Mouse (Mus musculus) limb, embryonic 15.5 days (tissue): ENCODE results near the gene Igf2bp3. TPM values are rescaled to one million over a fixed set of nuclear protein-coding genes. Genes with fewer than 3 reads are reported as not detected.

ENCODE experiments used
- ATAC-seq: fragments of 200-750 bp; cut with Nextera tagmentation; 2 replicates; pipeline ENCODE4 v1.8.0; 2017; ENCODE audit warnings: low read depth, moderate TSS enrichment; ENCODE audit not compliant: insufficient number of reproducible peaks, low FRiP score, low TSS enrichment
- H3K27ac ChIP-seq: fragments of 300-500 bp; sonication (generic); 2 replicates; pipeline ENCODE4 v1.5.1; 2015; ENCODE audit warnings: moderate library complexity, mild to moderate bottlenecking, inconsistent platforms
- H3K27me3 ChIP-seq: fragments of 300-500 bp; sonication (generic); 2 replicates; pipeline ENCODE4 v1.6.1; 2015; ENCODE audit warnings: inconsistent platforms
- H3K36me3 ChIP-seq: fragments of 300-500 bp; sonication (generic); 2 replicates; pipeline ENCODE4 v1.6.1; 2015; ENCODE audit warnings: inconsistent platforms
- H3K4me1 ChIP-seq: fragments of 300-500 bp; sonication (generic); 2 replicates; pipeline ENCODE4 v1.6.1; 2015; ENCODE audit warnings: inconsistent platforms
- H3K4me2 ChIP-seq: fragments of 300-500 bp; sonication (generic); 2 replicates; pipeline ENCODE4 v1.6.1; 2015; ENCODE audit warnings: mild to moderate bottlenecking, inconsistent platforms
- H3K4me3 ChIP-seq: fragments of 300-500 bp; sonication (generic); 2 replicates; pipeline ENCODE4 v1.5.1; 2015; ENCODE audit warnings: mild to moderate bottlenecking, inconsistent platforms
- H3K9ac ChIP-seq: fragments of 300-500 bp; sonication (generic); 2 replicates; pipeline ENCODE4 v1.6.1; 2015; ENCODE audit warnings: inconsistent platforms
- H3K9me3 ChIP-seq: fragments of 300-500 bp; sonication (generic); 2 replicates; pipeline ENCODE4 v1.6.1; 2016; ENCODE audit warnings: inconsistent platforms
- WGBS: fragments of 180-500 bp; shearing (Covaris S2); methylation state at CpG from one replicate; pipeline ENCODE4 v1.1.7; 2015; 5-methylcytosine and 5-hydroxymethylcytosine counted together
- polyA plus RNA-seq: library from polyadenylated mRNA; unstranded; fragments of >200 nt; fragmentation: Nextera tagmentation; extraction: Ambion mirVana; gene quantifications from 2 replicates; pipeline ENCODE4 v1.2.1, GENCODE M21; 2015

Gene Igf2bp3
- polyA plus RNA-seq, 1 experiment from 2014 or later = 45.9 TPM

DNA sequence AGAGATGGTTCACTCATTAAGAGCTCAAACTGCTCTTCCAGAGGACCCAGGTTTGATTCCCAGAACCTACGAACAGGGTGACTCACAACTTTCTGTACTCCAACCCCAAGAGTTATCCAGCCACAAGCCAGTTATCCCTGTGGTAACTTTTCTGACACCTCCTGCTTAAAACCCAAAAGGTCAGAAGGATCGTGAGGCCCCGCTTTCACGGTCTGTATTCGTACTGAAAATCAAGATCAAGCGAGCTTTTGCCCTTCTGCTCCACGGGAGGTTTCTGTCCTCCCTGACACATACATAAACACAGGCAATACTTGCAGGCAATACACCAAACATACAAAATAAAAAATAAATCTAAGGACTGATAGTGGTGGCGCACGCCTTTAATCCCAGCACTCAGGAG, 21.6 kb upstream of the Igf2bp3 start:
- Histone ChIP-seq H3K9ac (no peak overlapping the region), H3K27me3 (no peaks in the 10 kb centered on the region), H3K4me2 (no peak overlapping the region), H3K36me3 (peaks cover 2% of the 10 kb centered on the region; the same call in 1 of the 2 replicates), H3K27ac (no peak overlapping the region), H3K9me3 (no peaks in the 10 kb centered on the region), H3K4me3 (no peak overlapping the region), H3K4me1 (no peaks in the 10 kb centered on the region)
- ATAC-seq = peak; percentile 99
- 63% methylated on average over 9 of the region's 9 CpGs for WGBS

DNA sequence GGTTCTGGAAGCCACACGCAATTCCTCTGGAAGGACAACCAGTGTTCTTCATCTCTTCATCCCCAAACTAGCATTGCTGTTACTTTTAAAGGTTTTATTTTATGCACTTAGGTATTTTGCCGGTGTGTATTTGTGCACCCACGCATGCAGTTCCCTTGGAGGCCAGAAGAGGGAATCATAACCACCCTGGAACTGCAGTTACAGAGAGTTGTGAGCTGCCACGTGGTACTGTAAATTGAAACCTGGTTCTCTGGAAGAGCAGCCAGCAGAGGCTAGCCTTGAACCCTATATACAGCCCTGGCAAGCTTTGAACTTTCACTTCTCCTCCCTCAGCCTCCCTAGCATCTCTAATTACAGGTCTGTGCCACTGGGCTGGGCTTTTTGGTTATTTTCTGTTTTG, 18.6 kb upstream of the Igf2bp3 start:
- Histone ChIP-seq H3K27ac (no peak overlapping the region), H3K9me3 (no peaks in the 10 kb centered on the region), H3K4me2 (no peak overlapping the region), H3K9ac (no peak overlapping the region), H3K4me1 (no peaks in the 10 kb centered on the region), H3K27me3 (no peaks in the 10 kb centered on the region), H3K4me3 (no peak overlapping the region), H3K36me3 (no peaks in the 10 kb centered on the region)
- ATAC-seq = no peak
- 59% methylated on average over 4 of the region's 4 CpGs for WGBS

DNA sequence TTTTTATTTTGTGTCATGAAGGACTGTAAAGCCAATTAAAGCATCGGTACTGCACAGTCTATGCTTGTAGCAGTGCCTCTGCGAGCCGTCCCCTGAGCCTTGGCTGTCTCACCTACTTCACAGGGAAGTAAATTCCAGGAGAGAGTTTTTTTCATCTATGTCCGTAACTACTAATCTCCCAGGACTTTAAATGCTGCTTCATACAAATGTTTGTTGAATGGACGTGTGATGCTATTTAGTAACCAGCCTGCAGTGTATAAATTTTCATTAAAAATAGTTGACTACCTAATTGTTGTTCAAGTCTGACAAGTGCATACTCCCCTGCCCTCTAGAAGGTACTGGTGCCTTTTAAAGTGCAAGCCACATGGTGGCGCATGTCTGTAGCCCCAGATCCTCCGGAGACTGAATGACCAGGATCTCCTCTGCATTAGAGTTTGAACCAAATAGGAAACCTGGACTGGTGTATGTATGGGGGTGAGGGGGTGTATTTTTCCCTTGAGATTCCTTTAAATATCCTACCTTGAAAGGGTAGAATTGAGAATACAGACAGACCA, 13.4 kb upstream of the Igf2bp3 start:
- H3K27me3 ChIP-seq = no peaks in the 10 kb centered on the region
- H3K9me3 ChIP-seq = no peaks in the 10 kb centered on the region
- no peak overlapping the region for H3K4me2 ChIP-seq
- WGBS = 7% methylated on average over 7 of the region's 7 CpGs
- H3K27ac ChIP-seq = no peak overlapping the region
- H3K9ac ChIP-seq = no peak overlapping the region
- H3K36me3 ChIP-seq = no peaks in the 10 kb centered on the region
- peaks cover 4% of the 10 kb centered on the region; the same call in 1 of the 2 replicates for H3K4me1 ChIP-seq
- ATAC-seq = no peak
- H3K4me3 ChIP-seq = no peak overlapping the region

DNA sequence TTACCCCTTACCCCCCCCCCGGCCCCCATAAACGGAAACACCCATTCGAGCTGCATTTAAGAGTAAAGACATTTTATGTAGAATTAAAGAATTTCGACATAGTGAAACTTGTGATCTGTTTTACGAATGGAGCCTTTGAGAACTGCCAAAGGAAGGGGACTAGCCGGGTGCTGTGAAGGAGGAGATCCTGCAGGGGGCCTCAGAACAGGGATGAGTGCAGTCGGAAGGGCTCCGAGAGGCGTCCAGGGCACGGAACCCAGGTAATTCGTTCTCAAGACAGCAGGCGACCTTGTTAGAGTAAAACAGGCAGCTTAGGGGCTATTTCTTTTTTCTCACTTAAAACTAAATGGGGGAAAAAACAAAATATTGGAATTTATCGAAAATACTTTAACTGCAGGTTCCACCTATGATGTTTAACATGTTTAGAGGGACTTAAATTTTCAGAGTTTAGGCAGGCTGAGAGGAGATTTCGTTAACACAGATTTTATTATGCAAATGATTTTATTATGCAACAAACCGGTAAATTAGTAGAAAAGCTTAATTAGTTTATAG, 12.5 kb upstream of the Igf2bp3 start:
- no peak for ATAC-seq
- H3K27me3 ChIP-seq = no peaks in the 10 kb centered on the region
- peak overlapping the region; percentile 29; the same call in 1 of the 2 replicates for H3K4me2 ChIP-seq
- peaks cover 4% of the 10 kb centered on the region; the same call in 1 of the 2 replicates for H3K4me1 ChIP-seq
- H3K36me3 ChIP-seq = no peaks in the 10 kb centered on the region
- 0 out of 2 replicates have a peak overlapping the region, but pooled peaks have one; percentile 8 for H3K4me3 ChIP-seq
- H3K9ac ChIP-seq = no peak overlapping the region
- H3K27ac ChIP-seq = no peak overlapping the region
- no peaks in the 10 kb centered on the region for H3K9me3 ChIP-seq
- WGBS = 6% methylated on average over 15 of the region's 15 CpGs

DNA sequence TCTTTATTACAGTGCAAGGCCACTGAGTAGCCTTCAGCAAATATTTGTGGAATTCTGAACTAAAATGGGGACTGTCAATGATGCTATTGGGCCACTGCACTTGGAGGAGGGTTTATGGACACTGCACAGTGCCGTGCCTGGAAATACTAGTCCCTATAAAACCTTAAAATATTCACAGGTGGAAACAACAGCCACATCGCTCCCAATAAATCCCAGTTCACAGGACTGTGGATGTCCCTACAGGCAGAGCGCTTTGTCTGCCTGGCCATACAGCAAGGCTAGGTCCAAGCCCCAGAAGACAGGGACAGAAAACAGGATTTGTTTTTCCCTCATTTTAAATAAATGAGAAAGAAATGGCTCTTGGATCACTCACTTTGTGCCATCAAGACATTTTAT, 11.0 kb upstream of the Igf2bp3 start:
- no peak overlapping the region for H3K4me3 ChIP-seq
- no peak overlapping the region for H3K9ac ChIP-seq
- H3K27ac ChIP-seq = no peak overlapping the region
- 49% methylated on average over 3 of the region's 3 CpGs for WGBS
- no peak for ATAC-seq
- H3K9me3 ChIP-seq = no peaks in the 10 kb centered on the region
- no peaks in the 10 kb centered on the region for H3K27me3 ChIP-seq
- no peak overlapping the region for H3K4me2 ChIP-seq
- peaks cover 4% of the 10 kb centered on the region; the same call in 1 of the 2 replicates for H3K4me1 ChIP-seq
- no peaks in the 10 kb centered on the region for H3K36me3 ChIP-seq

DNA sequence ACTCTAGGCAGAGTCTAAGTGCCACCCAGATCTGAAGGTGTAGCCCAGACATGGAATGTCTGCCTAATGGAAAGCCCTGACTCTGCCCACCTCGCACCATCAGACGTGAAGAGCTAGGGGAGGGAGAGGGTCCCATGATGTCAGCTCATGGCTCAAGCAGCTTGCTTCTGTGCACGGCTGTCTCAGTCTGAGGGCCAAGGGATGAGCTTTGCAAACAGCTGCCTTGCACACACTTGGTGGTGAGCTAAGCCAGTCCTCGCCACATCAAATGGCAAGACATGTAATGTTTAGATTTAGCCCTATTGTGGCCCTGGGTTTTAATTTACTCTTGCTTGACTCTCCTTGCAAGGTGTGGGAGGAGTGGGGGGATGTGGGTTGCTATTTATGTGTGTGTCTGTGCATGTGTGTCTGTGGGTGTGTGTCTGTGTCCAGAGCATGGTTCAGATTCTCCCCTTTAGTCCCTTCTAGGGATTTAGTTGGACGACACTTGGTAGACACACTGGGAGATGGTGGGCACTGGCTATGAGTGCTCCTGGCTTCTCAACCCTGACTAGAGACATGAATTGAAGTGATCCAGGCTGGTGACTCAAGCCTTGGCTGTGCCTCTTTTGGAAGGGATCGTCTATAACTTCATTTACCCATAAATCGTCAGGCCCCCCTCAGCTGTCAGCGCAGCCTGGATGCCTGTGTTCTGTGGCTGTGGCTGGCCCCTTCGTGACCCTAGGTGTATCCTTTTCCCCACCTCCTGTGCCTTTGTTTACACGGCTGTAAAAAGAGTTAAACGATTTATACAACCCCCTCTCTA, 10.4 kb upstream of the Igf2bp3 start:
- Histone ChIP-seq H3K4me3 (no peak overlapping the region), H3K9me3 (no peaks in the 10 kb centered on the region), H3K27me3 (no peaks in the 10 kb centered on the region), H3K4me1 (peaks cover 4% of the 10 kb centered on the region; the same call in 1 of the 2 replicates), H3K9ac (no peak overlapping the region), H3K36me3 (no peaks in the 10 kb centered on the region), H3K27ac (no peak overlapping the region), H3K4me2 (no peak overlapping the region)
- no peak for ATAC-seq
- WGBS = 41% methylated on average over 11 of the region's 11 CpGs

DNA sequence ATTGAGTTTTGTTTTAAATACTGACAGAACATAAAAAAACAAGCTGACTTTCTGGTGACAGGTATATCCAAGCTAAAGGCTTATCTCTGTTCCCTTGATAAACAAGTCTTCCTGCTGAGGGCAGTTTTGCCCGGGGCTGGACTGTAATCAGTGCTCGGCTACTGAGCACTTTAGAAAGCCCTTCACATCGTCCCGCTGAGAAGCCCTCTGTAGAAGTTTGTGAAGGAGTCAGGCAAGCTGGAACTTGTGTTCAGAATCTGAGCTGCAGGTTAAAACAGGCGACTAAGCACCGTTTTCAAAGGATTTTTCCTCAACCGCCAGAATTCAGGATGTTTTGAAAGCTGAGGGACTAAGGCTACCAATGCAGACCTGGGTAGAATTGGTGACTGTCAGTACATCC, 7.1 kb upstream of the Igf2bp3 start:
- Histone ChIP-seq H3K4me3 (no peak overlapping the region), H3K4me2 (no peak overlapping the region), H3K27me3 (no peaks in the 10 kb centered on the region), H3K9me3 (no peaks in the 10 kb centered on the region), H3K27ac (no peak overlapping the region), H3K4me1 (peaks cover 3% of the 10 kb centered on the region; the same call in 1 of the 2 replicates), H3K36me3 (no peaks in the 10 kb centered on the region), H3K9ac (no peak overlapping the region)
- 6% methylated on average over 7 of the region's 7 CpGs for WGBS
- no peak for ATAC-seq

DNA sequence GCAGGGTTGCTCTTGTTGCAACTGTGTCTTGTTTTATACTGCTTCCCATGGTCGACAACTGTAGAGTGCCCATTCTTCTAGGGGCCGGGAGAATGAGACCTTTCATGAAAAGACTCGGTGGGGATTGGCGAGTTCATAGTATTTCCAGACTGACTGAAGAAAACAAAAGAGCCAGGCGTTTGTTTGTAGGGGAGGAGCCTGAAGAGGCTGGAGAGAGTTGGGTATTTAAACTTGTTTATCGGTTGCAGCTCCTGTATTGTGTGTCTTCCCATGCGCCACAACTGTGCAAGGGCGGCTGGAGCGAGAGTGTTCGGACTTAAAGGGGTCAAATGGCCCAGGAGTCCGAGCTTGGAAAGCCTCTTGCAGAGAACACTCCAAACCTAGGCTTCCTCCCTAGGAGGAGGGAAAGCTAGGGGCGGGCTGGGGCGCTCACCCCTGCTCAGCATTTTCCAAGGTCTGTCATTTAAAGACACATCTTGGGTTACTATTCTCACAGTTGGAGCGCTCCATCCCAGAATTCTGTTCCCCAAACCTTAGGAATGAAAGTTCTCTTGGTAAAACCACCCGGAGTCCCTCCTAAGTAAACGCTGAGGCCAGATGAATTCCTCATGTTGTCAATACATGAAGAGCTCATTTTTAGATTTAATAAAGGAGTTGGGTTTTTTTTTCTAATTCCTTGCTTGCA, 5.3 kb upstream of the Igf2bp3 start:
- Histone ChIP-seq H3K36me3 (no peaks in the 10 kb centered on the region), H3K9ac (no peak overlapping the region), H3K4me3 (no peak overlapping the region), H3K27me3 (no peaks in the 10 kb centered on the region), H3K27ac (no peak overlapping the region), H3K9me3 (no peaks in the 10 kb centered on the region), H3K4me1 (peaks cover 3% of the 10 kb centered on the region; the same call in 1 of the 2 replicates), H3K4me2 (peak overlapping the region; percentile 12; the same call in 1 of the 2 replicates)
- 9% methylated on average over 16 of the region's 16 CpGs for WGBS
- ATAC-seq = no peak

DNA sequence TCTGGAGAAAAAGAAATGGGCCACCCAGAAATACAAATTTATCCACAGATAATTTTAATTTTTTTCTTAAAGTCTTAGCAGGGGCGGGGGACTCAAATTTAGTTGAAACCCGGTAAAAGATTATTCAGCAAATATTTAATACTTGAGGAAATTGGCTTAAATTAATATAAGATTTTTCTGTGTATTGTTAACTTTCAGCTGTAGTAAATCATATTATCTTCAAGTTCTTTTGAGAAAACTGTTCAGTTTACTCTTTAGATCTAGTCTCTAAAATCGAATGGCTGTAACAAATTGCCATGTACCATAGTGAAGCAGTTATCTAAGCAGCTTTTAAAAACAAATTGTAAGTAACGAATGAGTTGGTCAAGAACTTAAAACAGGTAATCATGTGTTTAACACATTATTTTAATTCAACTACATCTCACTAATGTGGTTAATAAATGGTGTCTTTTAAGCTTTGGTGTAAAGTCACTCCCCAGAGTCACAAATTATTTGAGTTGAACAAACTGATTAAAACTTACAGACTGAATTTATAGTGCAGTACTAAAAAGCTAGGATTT, 4.3 kb upstream of the Igf2bp3 start:
- H3K4me3 ChIP-seq = no peak overlapping the region
- no peaks in the 10 kb centered on the region for H3K27me3 ChIP-seq
- no peaks in the 10 kb centered on the region for H3K9me3 ChIP-seq
- peaks cover 3% of the 10 kb centered on the region; the same call in 1 of the 2 replicates for H3K4me1 ChIP-seq
- no peak overlapping the region for H3K9ac ChIP-seq
- no peak overlapping the region for H3K27ac ChIP-seq
- ATAC-seq = no peak
- H3K4me2 ChIP-seq = no peak overlapping the region
- 19% methylated on average over 4 of the region's 4 CpGs for WGBS
- H3K36me3 ChIP-seq = no peaks in the 10 kb centered on the region

DNA sequence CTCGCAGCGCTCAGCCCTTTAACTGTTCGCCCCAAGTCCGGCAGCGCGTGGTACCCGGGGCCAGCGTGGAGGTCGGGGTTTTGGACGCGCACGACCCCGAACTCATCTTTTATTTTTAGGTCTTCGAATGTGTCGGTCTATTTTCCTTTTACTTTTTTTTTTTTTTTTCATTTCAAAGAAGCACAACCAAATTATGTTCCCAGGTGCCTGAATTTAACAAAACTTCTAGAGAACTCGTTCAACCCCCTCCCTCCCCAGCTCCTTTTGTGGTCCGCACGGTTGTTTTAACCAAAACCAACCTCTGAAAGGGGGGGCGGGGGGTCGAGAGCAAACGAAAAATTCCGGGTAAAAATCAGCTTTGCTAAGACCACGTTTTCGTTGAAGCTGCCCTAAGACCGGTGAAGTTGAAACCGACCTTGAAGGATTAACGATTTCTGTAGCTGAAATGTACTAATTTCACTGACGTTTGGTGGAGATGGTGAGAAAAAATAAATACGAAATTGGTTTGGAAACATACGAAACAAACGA, 3.6 kb upstream of the Igf2bp3 start:
- Histone ChIP-seq H3K27ac (no peak overlapping the region), H3K9ac (no peak overlapping the region), H3K4me2 (peak overlapping the region; percentile 82), H3K4me3 (peak overlapping the region; percentile 56), H3K4me1 (peaks cover 6% of the 10 kb centered on the region), H3K9me3 (no peaks in the 10 kb centered on the region), H3K27me3 (no peaks in the 10 kb centered on the region), H3K36me3 (no peaks in the 10 kb centered on the region)
- WGBS = under 1% methylated on average over 31 of the region's 31 CpGs
- no peak for ATAC-seq

DNA sequence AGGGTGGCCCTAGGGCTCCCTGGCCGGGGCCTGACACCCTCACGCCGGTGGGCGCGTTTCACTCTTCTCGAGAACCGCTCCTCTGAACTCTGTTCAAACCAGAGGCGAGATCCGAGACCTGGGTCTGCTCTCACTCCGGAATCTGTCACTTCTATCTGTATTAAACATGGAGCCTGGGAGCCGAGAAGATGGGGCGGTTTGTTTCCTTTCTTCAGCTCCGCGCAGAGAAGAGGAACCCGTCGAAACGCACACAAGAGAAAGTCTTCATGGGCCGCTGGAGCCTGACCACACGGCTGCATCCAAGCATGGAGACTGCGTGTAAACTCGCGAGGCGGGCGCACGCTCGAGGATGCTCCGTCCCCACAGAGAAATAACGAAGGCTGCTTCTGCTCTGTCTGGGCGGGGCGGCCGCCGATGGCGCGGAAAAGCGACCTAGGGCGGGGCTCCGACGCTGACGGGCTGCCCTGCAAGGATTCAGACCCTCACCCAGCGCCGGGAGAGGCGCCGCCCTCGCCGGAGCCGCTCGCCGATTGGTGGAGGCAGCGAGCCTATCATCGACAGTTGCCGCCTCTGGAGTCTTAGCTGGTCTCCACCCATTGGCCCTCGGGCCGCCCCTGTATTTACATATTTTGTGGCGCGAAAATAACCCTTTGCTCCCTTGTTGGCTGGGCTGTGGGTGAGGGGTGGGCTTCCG, 3.0 kb upstream of the Igf2bp3 start:
- Histone ChIP-seq H3K4me2 (peak overlapping the region; percentile 82), H3K27me3 (no peaks in the 10 kb centered on the region), H3K36me3 (no peaks in the 10 kb centered on the region), H3K27ac (peak overlapping the region; percentile 91), H3K4me3 (peak overlapping the region; percentile 56), H3K9me3 (no peaks in the 10 kb centered on the region), H3K9ac (peak overlapping the region; percentile 33; the same call in 1 of the 2 replicates), H3K4me1 (peaks cover 12% of the 10 kb centered on the region)
- peak; percentile 93 for ATAC-seq
- under 1% methylated on average over 56 of the region's 56 CpGs for WGBS
